In the genomic region with DNA sequence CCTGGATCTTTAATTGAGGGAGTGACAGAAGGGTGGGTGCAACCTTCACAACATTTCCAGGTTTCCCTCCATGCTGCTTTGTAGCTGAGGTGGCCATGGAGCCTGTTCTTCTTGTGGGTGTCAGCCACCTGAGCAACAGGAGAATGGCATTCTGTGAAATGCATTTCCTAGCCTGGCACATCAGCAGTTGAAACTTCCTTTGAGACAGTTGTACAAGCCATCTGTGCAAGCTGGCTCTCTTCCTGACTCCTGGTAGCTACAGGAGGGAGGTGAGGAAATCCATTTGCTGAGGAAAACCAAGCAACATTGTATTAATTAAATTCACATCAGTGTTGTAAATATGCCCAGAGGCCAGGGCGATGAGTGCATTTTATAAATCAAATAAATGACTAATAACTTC, we compare ENCODE assay signal across 11 mouse cellular contexts.
DNase-seq lines count a peak whose midpoint lies in the region; ATAC-seq and TF ChIP-seq lines count a peak whose summit lies in the region.
"Had no signal": no experiment of that assay in that cellular context is flagged by ENCODE, and none has a peak within 500 bp of the region (broad histone marks: within the 10 kb centered on the region; RNA-seq: fewer than 3 reads in every experiment).

No protein-coding gene starts in this region.

- no peaks in the 10 kb centered on the region for H3K36me3 ChIP-seq in liver, embryonic 12.5 days
- H3K36me3 ChIP-seq: G1E had no signal

- H3K4me3 ChIP-seq in liver, embryonic 12.5 days, result no peak overlapping the region

- no peaks in the 10 kb centered on the region for H3K9me3 ChIP-seq in liver, embryonic 12.5 days (replicated peaks)
- H3K9me3 ChIP-seq: G1E had no signal

- no peak for TF ChIP-seq CTCF in brain, embryonic 14.5 days (IDR thresholded peaks at IDR 0.05; ENCODE audit: borderline replicate concordance, extremely low read depth, insufficient read depth, insufficient read length)

- no peak overlapping the region for H3K27ac ChIP-seq in liver, embryonic 12.5 days

- 54% methylated on average over 1 of the region's 1 CpGs for whole genome bisulfite sequencing in liver, embryonic 12.5 days (ENCODE audit: insufficient replicate concordance)

- ATAC-seq in liver, embryonic 12.5 days, result no peak

- no peaks in the 10 kb centered on the region for H3K4me1 ChIP-seq in liver, embryonic 12.5 days

- TF ChIP-seq POLR2A in brain, embryonic 14.5 days (IDR thresholded peaks at IDR 0.05; ENCODE audit: borderline replicate concordance, extremely low read depth, insufficient read depth, insufficient read length, poor library complexity, severe bottlenecking), result no peak

- no peak overlapping the region for H3K4me2 ChIP-seq in liver, embryonic 12.5 days

- H3K27me3 ChIP-seq in liver, embryonic 12.5 days (replicated peaks), result no peaks in the 10 kb centered on the region

- no peak overlapping the region for H3K9ac ChIP-seq in liver, embryonic 12.5 days

- intact Hi-C loops in left cerebral cortex, postnatal 14 days (cut with DNase I), result no loop called here

- DNase-seq in brain, embryonic 14.5 days (ENCODE audit: low read depth), result peak; percentile 85
- DNase-seq in cerebellum, adult 11 months, result peak; percentile 9
- DNase-seq in frontal cortex, postnatal 36 days (ENCODE audit: low spot score in 2 of 2), result peak; percentile 39 to 74
- peak; percentile 22 to 41 for DNase-seq in left cerebral cortex, postnatal 14 days (ENCODE audit: low spot score in 2 of 2)
- DNase-seq in yolk sac, embryonic 10.5 days (ENCODE audit: low spot score), result no peak
- DNase-seq in urinary bladder, adult 2 months (ENCODE audit: low spot score), result no peak
- DNase-seq: gastrocnemius, postnatal 10 days; heart, postnatal 36 days; thymus, postnatal 4 days had no signal

Comparison
In these comparisons a context has a peak if more than half of its experiments do, and no peak if none do; other contexts are left out.
1. DNase-seq: peak in brain, embryonic 14.5 days (single experiment), cerebellum, adult 11 months (single experiment), frontal cortex, postnatal 36 days (2 of 2) and left cerebral cortex, postnatal 14 days (2 of 2); none in yolk sac, embryonic 10.5 days (single experiment) and urinary bladder, adult 2 months (single experiment).